Mouse (Mus musculus) testis, adult 10 weeks (tissue): ENCODE data around the gene Tnfrsf12a. TPM values are rescaled to one million over a fixed set of nuclear protein-coding genes. Genes with fewer than 3 reads are reported as not detected.

Source experiments
- polyA plus RNA-seq: library from polyadenylated mRNA; stranded (reverse); fragments of 350-450 nt; fragmentation: Illumina TruSeq; extraction: RNeasy Lipid Tissue Mini Kit (QIAGEN cat#74804); gene quantifications from one replicate; pipeline ENCODE4 v1.2.3, GENCODE M21; 2014; ENCODE audit warnings: low read depth, low replicate concordance

Gene Tnfrsf12a
- polyA plus RNA-seq: not detected

GRCm38 (mm10) chr17:23677236-23677679, at the start of gene Tnfrsf12a:
Gene Tnfrsf12a (minus strand): TSS chr17:23677468.

DNA sequence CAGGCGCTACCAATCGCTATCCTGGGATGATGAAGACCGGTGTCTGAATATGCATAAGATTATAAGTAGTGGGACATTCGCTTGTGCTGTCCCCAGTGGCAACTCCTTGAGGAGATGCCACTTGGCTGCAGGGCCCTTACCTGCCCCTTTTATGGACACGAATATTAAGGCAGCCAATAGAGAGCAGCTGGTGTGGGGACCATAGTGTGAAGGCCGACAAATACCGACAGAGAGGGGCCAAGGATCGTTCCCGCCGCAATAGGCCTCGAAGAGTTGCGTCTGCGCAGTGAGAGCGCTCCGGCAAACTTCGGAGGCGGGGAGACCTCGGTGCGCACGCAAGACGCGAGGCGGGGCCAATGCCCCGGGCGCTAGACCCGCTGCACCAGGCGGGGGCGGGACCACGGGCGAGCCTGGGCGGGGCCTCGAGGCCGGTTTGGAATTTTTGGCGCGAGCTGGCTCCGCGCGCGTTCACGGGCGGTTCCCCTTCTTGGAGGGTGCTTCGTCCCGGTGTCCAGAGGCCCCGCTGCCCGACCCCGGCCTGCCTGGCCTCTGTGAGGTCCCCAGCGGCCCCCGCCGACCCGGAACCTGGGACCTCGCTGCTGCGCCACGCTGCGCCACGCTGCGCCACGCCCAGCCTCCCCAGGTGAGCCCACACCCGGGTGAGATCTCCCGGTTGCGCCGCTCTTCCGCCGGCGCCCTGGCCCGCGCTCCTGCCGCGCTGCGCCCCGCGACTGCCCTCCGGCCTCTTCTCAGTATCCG, 48.9 kb upstream of the Tnfrsf12a start, which contains the start of gene Pkmyt1:
Gene Pkmyt1 (plus strand): TSS at position 338 of the 759 bp plus-strand sequence.

DNA sequence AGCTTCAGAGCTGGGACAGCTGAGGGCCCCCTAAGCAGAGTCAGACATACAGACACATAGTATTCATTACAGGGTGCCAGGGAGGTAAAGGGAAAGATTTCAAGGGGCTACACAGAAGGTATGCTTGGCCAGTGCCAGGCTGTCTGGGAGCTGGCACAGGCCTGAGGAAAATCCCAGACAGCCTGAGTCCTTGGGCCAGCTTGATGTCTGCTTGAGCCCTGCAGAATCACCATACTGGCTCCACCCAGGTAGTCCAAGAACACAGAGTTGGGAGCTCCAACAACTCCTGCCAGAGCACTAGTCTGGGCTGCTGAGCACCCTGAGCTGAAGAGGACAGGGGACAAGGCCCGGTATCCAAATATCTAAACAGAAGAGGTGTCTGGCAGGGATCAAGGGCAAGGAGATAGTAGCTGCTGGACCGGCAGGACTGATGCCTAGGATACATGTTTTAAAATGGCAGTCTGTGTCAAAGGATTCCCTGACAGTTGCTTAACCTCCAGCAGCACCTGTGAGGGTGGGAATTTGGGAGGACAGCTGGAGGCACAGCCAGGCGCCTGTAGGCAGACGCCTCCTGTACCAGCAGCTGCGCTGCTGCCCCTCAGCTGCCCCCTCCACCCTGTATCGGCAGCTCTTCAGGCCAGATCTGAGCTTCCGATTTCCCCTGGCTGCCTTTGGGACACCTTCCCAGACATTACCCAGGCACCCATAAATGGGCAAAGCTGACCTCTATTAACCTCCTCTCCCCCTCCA, 45.3 kb upstream of the Tnfrsf12a start, which contains the start of gene 1520401A03Rik:
Gene 1520401A03Rik (minus strand): TSS at position 408 of the 750 bp plus-strand sequence.

DNA sequence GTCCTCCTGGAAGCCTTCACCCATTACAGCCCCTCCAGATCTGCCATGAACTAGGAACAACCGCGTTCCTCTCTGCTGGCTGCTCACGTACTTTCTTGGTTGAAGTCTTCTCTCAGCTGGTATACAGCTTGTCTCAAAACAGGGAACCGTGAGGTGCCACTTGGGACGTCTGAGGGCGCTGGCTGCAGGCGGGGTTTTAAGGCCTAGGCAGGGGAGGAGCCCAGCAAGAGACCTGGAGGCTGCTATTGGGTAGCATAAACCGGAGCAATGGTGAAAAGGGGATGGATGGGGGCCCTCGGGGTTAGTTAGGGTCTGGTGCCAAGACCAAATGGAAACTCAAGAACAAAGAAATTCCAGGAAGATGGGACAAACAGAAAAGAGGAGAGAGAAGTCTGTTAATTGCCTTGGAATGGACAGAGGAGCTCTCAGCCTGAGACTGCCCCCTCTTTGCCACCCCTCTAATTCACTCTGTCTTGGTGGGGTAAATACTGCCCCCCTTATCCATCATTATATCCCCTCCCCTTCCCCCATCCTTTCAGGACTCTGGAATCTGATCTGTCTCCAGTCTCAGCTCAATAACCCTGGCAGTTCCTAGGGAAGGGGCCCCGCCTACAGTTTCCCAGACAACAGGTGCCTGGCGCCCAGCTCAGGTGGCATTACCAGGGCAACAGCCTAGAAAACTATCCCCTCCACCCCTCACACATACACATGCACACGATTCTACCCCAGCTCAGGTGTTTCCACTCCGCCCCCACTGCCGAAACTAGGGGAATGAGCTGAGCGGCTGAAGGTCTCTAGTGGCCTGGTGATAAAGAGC, 6.8 kb upstream of the Tnfrsf12a start, which contains the start of gene Cldn9:
Gene Cldn9 (minus strand): TSS at position 171 of the 817 bp plus-strand sequence.

DNA sequence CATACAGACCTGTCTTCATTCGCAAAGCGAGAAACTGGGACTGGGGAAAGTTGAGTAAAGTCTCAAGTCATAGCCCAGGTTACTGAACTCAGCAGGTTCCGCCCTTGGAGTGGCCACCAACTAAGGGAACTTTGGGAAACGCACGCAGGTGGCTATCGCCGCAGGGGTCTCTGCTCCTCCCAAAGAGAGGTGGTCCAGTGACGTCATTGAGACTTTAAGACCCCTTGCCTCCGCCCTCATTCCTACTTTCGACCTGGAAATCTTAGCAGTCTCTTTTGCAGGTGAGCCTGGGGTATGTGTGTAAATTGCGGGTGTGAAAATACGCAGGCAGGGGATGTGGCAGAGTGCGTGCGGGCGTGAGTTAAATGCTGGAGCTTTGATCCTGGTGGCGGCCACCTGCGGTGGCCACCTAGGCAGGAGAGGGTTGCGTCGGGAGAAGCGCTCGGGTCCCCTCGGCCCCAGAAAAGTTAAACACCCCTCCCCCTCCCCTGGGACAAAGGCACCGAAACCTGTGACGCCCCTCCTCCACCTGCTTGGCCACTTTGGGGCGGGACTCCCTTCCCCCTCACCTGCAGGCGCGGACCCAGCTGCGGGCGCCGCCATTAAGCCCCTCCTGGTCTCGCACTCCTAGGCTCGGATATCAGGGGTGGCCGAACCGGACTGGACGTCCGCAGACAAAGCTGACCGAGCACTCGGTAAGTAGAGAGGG, 2.0 kb upstream of the Tnfrsf12a start, which contains the start of gene Cldn6:
Gene Cldn6 (plus strand): TSS at position 123 of the 709 bp plus-strand sequence.

GRCm38 (mm10) chr17:23673424-23674073, 3.7 kb downstream of the Tnfrsf12a start, which contains the start of the genes Hcfc1r1 and Thoc6:
Gene Hcfc1r1 (plus strand): TSS chr17:23673596.
Gene Thoc6 (minus strand): TSS chr17:23673882.

DNA sequence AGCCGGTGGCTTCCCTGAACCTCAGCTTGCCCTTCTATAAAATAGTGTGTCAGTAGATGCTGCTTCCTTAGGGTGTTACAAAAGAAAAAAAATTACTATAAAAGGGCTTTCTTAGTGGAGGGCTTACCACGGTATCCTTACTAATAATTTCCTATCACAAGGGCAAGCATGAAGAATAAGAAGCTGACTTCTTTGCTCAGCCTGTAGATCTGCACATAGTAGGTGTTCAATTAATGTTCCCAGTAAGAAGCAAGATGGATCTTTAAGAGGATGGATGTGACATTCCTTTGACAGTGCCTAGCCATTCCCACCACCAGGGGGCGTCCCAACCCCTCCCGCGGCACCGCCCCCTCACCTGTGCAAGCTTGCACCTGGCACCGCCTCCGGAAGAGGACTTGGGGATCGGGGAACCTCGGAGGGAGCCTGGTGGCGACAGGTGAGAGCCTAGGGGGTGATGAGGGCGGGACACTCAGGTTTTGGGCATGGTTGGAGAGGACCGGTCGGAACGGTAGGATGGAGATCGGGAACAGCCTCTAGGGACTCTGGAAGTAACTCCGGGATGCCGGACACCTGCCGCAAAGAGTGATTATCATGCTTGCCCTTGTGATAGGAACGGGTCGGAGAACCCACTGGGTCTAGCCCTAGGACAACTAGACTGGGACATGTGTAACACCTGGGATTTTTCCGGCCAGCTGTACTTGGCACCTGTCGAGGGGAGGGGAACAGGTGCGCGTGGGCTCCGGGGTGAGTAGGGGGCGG, 17.0 kb downstream of the Tnfrsf12a start, which contains the start of gene Bicdl2:
Gene Bicdl2 (plus strand): TSS at position 390 of the 759 bp plus-strand sequence.

GRCm38 (mm10) chr17:23644613-23645495, 32.4 kb downstream of the Tnfrsf12a start, which contains the start of gene Mmp25:
Gene Mmp25 (minus strand): TSS chr17:23645277.

Other genes starting within 250 kb of the Tnfrsf12a start
- not detected for gene Vmn2r117, start 197.8 kb downstream of the Tnfrsf12a start, polyA plus RNA-seq
- 0.14 TPM for gene Zfp213, start 113.2 kb downstream of the Tnfrsf12a start, polyA plus RNA-seq
- 2.5 TPM for gene Zfp13, start 78.0 kb downstream of the Tnfrsf12a start, polyA plus RNA-seq
- 0.41 TPM for gene Zscan10, start 76.6 kb downstream of the Tnfrsf12a start, polyA plus RNA-seq
- 0.14 TPM for gene Mmp25, start 32.2 kb downstream of the Tnfrsf12a start, polyA plus RNA-seq
- gene Bicdl2, start 17.0 kb downstream of the Tnfrsf12a start, polyA plus RNA-seq: not detected
- 3.5 TPM for gene Hcfc1r1, start 3.9 kb downstream of the Tnfrsf12a start, polyA plus RNA-seq
- gene Thoc6, start 3.6 kb downstream of the Tnfrsf12a start, polyA plus RNA-seq: 1.3 TPM
- not detected for gene Cldn6, start 1.8 kb upstream of the Tnfrsf12a start, polyA plus RNA-seq
- not detected for gene Cldn9, start 6.6 kb upstream of the Tnfrsf12a start, polyA plus RNA-seq
- gene 1520401A03Rik, start 45.3 kb upstream of the Tnfrsf12a start, polyA plus RNA-seq: 0.87 TPM
- 1.9 TPM for gene Pkmyt1, start 48.9 kb upstream of the Tnfrsf12a start, polyA plus RNA-seq
- not detected for gene Paqr4, start 63.4 kb upstream of the Tnfrsf12a start, polyA plus RNA-seq
- gene Kremen2, start 68.4 kb upstream of the Tnfrsf12a start, polyA plus RNA-seq: not detected
- gene Flywch1, start 94.1 kb upstream of the Tnfrsf12a start, polyA plus RNA-seq: 7.3 TPM
- gene Flywch2, start 108.6 kb upstream of the Tnfrsf12a start, polyA plus RNA-seq: 1.9 TPM
- gene Srrm2, start 113.1 kb upstream of the Tnfrsf12a start, polyA plus RNA-seq: 89.6 TPM
- 40.8 TPM for gene Elob, start 151.7 kb upstream of the Tnfrsf12a start, polyA plus RNA-seq
- gene Prss33, start 158.6 kb upstream of the Tnfrsf12a start, polyA plus RNA-seq: not detected
- gene Prss32, start 166.4 kb upstream of the Tnfrsf12a start, polyA plus RNA-seq: not detected
- gene Prss41, start 166.7 kb upstream of the Tnfrsf12a start, polyA plus RNA-seq: 2.3 TPM
- gene Prss21, start 190.6 kb upstream of the Tnfrsf12a start, polyA plus RNA-seq: 34.8 TPM
- gene Dcpp1, start 203.4 kb upstream of the Tnfrsf12a start, polyA plus RNA-seq: not detected
- not detected for gene Dcpp2, start 203.4 kb upstream of the Tnfrsf12a start, polyA plus RNA-seq
- not detected for gene Dcpp3, start 240.0 kb upstream of the Tnfrsf12a start, polyA plus RNA-seq